Mouse (Mus musculus) adrenal gland, postnatal 14 days (tissue): ENCODE measurements around the gene Adamts7. TPM values are rescaled to one million over a fixed set of nuclear protein-coding genes. Genes with fewer than 3 reads are reported as not detected.

Experiments used
- DNase-seq: peaks from one replicate; pipeline ENCODE4 v3.0.0; 2021; ENCODE audit warnings: mixed read lengths
- total RNA-seq: library from RNA; stranded (reverse); gene quantifications from 2 replicates; pipeline ENCODE4 v1.2.3, GENCODE M21; 2021

Adamts7 gene
- total RNA-seq, 1 experiment from 2014 or later = 8.6 TPM

DNA sequence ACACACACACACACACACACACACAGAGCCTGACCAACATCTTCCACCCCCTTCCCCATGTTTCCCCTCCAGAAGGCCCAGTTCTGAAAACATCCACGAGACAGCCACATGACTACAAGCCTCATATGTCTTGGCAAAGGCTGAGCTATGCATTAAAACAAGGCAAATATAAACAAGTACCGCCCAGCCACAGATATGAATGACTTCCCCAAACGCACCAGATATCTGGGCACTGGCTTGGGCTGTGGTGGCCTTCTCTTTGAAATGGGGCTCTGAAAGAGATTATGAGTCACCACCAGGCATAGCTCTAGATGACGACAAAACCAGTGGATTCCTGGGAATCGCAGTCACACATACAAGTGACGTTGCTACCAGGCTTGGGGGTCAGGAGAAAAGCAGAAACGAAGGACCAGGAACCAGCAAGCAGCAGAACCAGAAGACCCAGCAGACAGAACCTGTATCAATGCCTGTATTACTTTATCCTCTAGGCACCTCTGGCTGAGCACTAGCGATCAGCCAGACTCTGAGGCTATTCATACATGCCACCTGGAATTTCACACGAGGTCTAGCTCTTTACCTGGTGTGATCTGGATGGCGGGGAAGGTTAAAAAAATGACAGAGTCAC lies 72.5 kb downstream of the Adamts7 start:
- DNase-seq = peak; percentile 45

DNA sequence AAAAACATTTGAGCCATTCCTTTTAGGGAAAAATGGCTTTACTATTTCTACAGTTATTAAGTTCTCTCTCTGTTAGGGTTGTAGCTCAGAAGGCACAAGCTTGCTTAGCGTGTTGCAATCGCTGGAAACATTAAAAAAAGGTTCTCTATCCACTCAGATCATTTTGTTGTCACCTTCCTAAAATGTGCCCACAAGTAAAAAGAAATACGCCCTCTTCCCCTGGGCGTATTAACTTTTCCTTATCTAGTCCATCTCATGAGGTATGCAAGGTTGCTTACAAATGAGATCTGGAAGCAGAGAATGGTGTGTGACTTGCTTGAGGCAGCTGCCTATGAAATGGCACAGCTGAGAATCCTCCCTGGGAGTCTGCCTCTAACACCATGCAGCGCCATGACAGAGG lies 73.9 kb downstream of the Adamts7 start:
- DNase-seq = no peak

DNA sequence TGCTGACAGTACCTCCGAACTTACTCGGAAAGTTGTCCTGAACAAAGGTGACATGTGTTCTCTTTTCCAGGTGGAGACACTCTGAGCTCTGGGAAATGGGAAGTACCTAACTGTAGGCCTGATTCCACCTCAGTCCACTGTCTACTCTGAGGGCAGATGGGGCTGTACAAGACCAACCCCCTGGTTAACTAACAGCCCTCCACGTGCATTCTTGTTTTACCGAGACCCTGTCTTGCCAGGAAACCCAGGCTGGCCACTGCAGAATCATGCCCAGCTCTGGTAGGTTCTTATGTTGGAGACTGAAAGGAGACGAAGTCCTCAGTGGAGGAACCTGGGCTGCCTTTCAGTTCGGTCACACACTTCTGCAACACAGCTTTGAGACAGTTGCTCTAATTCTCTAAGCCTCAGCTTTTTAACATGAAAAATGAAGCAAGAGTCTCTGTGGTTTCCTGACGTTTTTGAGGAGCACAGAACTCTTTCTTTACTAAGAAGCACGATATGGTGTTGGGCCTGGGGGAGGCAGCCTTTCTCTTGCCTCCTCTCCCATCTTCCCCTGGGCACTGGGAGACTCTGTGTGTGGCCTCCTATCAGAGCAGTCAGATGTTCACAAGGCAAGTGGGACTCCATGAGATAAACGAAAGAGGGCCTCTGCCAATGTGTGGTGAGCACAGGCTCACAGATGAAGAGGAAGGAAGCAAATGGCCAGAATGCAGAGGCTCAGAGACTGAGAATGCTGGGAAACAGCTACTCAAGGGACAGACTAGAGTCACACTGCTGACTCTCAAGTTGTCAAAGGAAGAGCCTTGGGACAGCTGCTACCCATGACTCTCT lies 74.6 kb downstream of the Adamts7 start:
- no peak for DNase-seq

DNA sequence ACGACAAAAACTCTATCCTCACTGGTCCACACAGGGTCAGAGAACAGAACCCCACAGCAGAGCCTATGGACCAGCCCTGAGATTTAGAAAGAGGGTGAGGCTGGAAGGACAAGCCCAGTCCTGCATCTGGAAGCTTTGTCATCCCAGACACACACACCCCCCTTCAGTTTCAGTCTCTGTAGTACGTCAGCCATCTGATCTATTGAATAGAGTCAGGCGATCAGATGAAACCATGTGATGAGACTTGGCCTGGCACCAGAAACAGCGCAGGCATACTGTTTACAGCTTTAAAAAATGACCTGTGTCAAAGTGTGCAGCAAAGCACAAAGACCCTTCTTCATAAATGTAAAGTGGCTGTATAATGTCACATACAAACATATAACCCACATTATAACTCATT lies 77.7 kb downstream of the Adamts7 start:
- no peak for DNase-seq

DNA sequence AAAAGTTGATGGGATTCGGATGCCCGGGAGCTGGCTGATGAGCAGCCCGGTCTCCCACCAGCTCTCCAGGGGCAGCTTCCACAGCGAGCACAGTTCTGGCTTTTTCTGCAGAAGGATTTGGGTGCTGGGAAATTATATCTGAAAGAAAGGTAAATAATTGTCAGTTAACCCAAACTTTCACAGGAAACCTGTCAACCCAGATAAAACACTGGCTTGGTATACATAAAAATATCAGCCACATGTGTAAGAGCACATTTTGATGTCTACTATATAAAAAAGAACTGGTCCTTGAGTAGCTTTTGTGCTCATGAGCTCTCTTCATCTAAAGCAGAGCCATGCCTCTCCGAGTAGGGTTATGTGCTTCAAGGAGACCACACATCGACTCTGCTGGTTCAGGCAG lies 78.2 kb downstream of the Adamts7 start:
- no peak for DNase-seq

DNA sequence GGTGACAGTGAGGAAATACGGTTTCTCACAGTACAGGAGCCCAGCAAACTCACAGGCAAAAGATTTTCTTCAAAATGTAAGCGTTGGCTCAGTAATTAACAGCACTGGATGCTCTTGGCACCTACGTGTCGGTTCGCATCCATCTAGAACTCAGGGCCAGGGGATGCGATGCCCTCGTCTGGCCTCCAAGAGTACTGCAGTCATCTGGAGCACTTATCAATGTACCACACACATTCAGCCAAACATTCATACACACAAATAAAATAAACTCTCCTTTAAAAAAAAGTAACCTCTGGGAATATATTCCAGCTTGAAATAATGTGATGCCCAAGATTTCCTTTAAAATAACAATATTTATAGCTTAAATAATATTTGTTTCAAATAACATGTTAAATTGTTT lies 78.7 kb downstream of the Adamts7 start:
- no peak for DNase-seq

DNA sequence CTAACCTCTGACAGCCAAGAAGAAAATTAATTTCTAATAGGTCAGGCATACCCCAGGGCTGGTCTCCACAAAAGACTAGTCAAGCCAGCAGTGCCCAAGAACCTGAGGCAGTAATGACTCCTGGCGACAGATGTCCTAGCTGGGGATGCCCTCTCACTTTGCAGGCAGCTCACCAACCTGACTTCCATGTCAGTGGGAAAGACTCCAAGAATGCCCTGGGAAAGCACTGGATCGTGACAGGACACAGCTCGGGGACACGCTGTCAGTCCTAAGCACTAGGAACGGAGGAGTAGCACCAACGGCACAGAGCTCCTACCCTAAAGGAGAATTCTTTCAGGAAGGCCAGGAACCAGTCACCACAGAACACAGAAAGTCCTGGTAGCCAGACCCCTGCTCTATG lies 79.4 kb downstream of the Adamts7 start:
- no peak for DNase-seq

DNA sequence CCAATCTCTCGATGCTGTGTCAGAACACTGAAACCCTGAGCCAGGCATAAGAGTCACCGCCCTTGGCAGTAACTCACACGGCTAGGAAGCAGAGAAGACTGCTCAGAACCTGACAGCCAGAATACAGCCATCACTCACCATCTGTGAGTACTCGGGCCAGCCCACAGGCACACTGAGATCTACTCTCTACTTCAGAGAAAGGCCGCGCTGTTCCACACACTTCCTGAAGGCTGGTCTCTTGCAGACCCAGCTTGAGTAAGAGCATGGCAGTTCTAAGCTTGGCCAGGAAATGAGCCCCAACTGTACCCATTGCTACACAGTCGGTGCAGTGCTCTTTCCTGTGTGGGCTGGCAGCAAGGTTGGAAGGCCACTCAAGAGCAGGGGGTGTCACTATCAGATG lies 80.0 kb downstream of the Adamts7 start:
- DNase-seq = peak; percentile 44

DNA sequence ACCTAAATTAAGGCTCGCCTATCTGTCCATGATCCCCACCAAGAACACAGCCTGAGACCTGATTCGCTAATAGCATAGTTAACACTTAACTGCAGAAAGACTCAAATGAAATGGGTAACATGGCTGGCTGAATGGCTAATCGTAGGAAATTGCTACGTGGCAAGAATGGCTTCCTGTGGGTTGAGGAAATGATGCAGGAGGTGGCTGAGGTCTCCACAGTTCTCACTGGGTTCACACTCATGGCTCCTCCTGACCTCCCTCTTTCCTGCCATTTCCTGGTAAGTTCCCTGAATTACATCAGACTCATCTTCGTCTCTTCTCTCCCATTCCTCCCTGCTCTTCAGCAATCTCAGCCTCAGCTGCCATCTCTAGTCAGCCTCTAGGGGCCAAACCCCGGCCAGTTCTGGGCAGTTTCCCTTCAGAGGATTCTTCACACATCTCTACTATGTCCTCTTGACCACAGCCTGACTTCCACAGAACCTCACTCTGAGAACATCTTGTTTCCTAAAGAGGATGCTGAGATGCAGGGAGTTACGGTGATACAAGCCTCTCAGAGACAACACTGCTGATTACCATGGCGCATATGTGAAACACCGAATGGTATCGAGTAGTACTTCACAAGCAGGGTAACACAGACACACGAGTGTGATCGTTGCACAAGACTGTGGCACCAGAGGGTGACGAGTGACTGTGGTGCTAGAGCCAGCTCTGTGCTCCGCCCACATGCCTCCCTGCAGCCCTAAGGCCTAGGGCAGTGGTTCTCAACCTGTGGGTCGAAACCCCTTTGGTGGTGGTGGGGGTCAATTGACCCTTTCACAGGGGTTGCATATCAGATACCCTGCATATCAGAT lies 81.7 kb downstream of the Adamts7 start:
- no peak for DNase-seq

DNA sequence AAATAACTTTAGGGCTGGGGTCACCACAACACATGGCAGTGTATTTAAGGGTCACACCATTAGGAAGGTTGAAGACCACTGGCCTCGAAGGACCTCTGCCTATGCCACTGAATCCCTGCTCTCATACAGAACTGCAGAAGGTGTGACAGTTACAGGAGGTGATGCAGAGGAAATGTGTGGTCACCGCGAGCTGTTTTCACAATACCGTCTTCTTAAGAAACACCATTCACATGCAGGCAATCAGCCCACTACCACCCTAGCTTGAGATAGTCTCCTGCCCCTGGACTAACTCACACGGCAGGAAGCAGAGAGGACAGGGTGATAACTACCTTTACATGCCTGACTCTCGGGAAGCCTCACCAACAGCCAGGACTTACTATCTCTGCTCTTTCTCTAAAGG lies 82.3 kb downstream of the Adamts7 start:
- DNase-seq = no peak

DNA sequence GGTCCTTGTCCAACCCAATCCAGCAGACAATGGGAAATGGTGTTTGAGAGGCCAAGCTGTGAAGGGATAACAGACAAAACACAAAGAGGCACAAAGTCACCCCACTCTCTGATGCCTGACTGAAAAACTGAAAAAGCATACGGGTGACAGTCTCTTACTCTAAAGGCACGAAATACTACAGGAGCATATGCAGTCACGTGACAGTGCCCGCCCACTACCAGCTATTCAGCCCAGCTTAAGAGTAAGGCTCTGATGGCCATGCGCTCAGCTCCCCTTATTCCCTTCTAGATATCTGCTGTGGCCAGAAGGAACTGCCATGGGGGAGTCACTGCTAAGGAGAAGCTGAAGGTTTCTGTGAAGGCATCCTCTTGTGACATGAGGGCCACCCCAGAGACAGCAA lies 82.9 kb downstream of the Adamts7 start:
- no peak for DNase-seq

GRCm38 (mm10) chr9:90247316-90247715 lies 84.4 kb downstream of the Adamts7 start:
- DNase-seq = no peak

DNA sequence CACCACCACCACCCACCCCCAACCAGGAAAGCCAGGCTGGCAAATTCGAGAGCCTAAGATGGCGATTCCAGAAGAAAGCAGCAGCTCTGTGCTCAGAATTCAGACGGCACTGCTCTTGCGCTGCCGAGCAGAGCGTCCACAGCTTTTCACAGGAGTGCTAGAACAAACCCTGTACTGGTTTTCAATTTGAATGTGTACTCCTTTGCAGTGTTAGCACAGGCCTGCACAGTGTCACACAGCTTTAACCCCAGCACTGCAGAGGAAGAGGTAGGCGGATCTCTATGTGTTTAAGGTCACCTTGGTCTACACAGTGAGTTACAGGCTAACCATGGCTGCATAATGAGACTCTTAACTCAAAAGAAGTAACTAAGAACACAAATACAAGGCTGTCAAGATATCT lies 85.5 kb downstream of the Adamts7 start:
- DNase-seq = no peak

DNA sequence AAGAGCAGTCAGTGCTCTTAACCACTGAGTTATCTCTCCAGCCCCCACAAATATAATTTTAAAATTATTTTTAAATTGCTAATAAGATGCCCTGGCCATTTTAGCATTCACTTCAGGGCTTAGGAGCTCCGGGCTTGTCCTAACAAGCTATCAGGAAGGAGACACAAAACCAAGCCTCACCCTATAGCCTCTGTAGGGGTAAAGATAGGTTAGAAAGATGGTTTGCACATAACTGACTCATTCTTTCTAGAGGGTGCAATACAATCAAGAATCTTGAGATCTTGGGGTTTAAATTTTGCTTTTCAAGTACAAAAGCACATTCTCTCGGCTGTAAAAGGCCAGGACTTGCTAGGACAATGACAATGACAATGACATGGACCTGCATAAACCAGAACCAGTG lies 86.2 kb downstream of the Adamts7 start:
- DNase-seq = no peak

DNA sequence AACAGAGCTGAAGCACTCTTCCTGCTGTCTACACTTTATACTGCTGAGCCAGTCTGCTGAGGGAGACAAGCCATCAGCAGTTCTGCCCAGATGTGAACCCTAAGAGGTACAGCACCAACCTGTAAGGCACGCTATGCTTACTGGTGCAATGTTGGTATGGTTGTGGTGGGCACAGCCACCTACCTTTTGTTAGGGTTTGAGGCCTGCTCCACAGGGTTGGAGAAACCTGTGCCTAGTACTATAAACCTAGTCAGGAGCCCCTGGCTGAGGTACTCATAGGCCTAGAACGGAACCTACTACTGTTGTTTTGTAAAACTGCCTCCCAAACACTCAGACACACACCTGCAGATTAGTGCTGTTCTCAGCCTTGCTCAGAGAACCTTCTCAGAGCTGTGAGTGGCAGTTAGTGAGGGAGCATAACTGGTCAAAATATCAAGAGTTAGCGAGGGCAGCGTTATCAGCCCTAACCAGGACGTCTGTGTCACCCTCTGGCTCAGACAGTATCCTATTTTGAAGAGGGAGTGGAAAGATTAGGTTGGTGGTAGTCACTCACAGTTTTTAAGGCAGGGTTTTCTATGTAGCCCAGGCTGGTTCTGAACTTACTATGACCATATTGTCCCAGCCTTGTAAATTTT lies 87.4 kb downstream of the Adamts7 start:
- no peak for DNase-seq

GRCm38 (mm10) chr9:90250964-90251750 lies 88.3 kb downstream of the Adamts7 start:
- no peak for DNase-seq

GRCm38 (mm10) chr9:90253181-90253580 lies 90.3 kb downstream of the Adamts7 start:
- DNase-seq = no peak

DNA sequence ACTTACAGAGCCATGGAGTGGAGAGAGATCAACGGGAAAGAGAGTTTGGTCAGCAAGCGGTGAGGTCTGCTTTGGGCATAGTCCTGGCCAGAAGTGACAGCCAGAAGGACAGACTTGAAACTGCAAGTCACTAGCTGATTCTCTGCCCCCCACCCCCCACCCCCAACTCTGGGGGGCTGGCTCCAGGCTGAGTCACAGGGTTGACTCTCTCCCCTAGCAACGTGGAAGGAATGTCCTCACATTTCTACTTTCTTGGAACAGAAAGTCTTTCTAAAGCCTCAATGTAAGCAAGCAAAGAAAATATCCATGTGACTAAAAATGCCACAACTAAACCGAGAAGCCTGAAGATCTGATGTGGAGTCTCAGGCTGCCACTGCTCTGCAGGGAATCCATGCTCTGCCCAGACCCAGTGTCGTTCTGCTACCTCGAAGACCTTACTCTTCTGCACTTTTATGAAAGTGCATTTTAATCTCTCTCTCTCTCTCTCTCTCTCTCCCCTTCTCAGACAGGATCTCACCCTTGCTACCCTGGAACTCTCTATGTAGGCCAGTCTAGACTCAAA lies 93.1 kb downstream of the Adamts7 start:
- peak; percentile 26 for DNase-seq

- no peak for DNase-seq
Measured at GRCm38 (mm10) chr9:90257220-90257619, 94.4 kb downstream of the Adamts7 start.
